Mouse (Mus musculus) G1E (cell line): ENCODE measurements around the gene Sumo1. TPM values are rescaled to one million over a fixed set of nuclear protein-coding genes. Genes with fewer than 3 reads are reported as not detected.

Source experiments
- ATAC-seq: 2 replicates; pipeline ENCODE4 v1.8.0; 2016; ENCODE audit warnings: mild to moderate bottlenecking; ENCODE audit not compliant: insufficient number of reproducible peaks, poor library complexity, low FRiP score, severe bottlenecking; ENCODE audit errors: extremely low read depth
- DNase-seq: peaks from one replicate; pipeline ENCODE4 v3.0.0; 2012; ENCODE audit warnings: low spot score
- H3K27me3 ChIP-seq: 2 replicates; pipeline ENCODE4 v1.6.1; 2012; ENCODE audit warnings: mild to moderate bottlenecking, low read length, inconsistent platforms; ENCODE audit not compliant: insufficient read depth
- H3K36me3 ChIP-seq: replicated peaks from 2 replicates; pipeline ENCODE3; 2012; ENCODE audit warnings: mild to moderate bottlenecking, inconsistent platforms
- H3K4me1 ChIP-seq: 2 replicates; pipeline ENCODE4 v1.6.1; 2012; ENCODE audit warnings: low read depth, low read length, inconsistent platforms, mixed read lengths; ENCODE audit not compliant: insufficient read depth
- H3K4me3 ChIP-seq: 2 replicates; pipeline ENCODE4 v1.5.1; 2012; ENCODE audit warnings: low read depth, mild to moderate bottlenecking, inconsistent platforms, low read length, moderate library complexity, mixed read lengths
- H3K9me3 ChIP-seq: replicated peaks from 2 replicates; pipeline ENCODE4 v1.6.1; 2012; ENCODE audit warnings: inconsistent platforms
- CTCF ChIP-seq: IDR thresholded peaks from 2 replicates; pipeline ENCODE4 v1.5.1; 2012; ENCODE audit warnings: low read depth, low read length, inconsistent platforms, mixed read lengths
- GATA1 ChIP-seq: IDR thresholded peaks from 2 replicates; pipeline ENCODE4 v1.6.1; 2012; ENCODE audit warnings: borderline replicate concordance, low read length, inconsistent platforms, mixed read lengths
- GATA2 ChIP-seq: IDR thresholded peaks from 2 replicates; pipeline ENCODE4 v1.6.1; 2012; ENCODE audit warnings: low read depth, low read length, inconsistent platforms, borderline replicate concordance
- POLR2AphosphoS5 ChIP-seq: IDR thresholded peaks from 2 replicates; pipeline ENCODE4 v1.6.1; 2012; ENCODE audit warnings: low read depth, low read length, inconsistent platforms; ENCODE audit not compliant: insufficient replicate concordance
- TAL1 ChIP-seq: conservative IDR thresholded peaks from 2 replicates; pipeline ENCODE4 v1.6.1; 2012; ENCODE audit warnings: low read depth, low read length, inconsistent platforms, mixed read lengths
- polyA plus RNA-seq: library from polyadenylated mRNA; stranded (reverse); fragments of >175 nt; gene quantifications from 2 replicates; pipeline ENCODE4 v1.2.3, GENCODE M21; 2012
- total RNA-seq, 2 experiments: library from RNA; stranded (forward) in 1 of 2; stranded (reverse) in 1 of 2; fragments of 200-1000 nt in 1 of 2; fragments of >200 nt in 1 of 2; fragmentation: Nextera tagmentation in 1 of 2; gene quantifications; 2 replicates each; pipeline ENCODE4 v1.2.3; 2014 to 2017

Gene Sumo1
- total and polyA plus RNA-seq, 3 experiments = 235 to 589 (median 329) TPM

GRCm38 (mm10) chr1:59567521-59567920, 103.1 kb downstream of the Sumo1 start:
- TF ChIP-seq GATA2 = no peak
- no peak for TF ChIP-seq CTCF
- TF ChIP-seq TAL1 = no peak
- TF ChIP-seq GATA1 = no peak
- TF ChIP-seq POLR2AphosphoS5 = no peak
- no peak for DNase-seq
- peaks cover 38% of the 10 kb centered on the region for H3K27me3 ChIP-seq
- H3K36me3 ChIP-seq = no peaks in the 10 kb centered on the region
- no peak overlapping the region for H3K4me3 ChIP-seq
- ATAC-seq = no peak
- H3K4me1 ChIP-seq = peaks cover 37% of the 10 kb centered on the region
- peaks cover 7% of the 10 kb centered on the region for H3K9me3 ChIP-seq

DNA sequence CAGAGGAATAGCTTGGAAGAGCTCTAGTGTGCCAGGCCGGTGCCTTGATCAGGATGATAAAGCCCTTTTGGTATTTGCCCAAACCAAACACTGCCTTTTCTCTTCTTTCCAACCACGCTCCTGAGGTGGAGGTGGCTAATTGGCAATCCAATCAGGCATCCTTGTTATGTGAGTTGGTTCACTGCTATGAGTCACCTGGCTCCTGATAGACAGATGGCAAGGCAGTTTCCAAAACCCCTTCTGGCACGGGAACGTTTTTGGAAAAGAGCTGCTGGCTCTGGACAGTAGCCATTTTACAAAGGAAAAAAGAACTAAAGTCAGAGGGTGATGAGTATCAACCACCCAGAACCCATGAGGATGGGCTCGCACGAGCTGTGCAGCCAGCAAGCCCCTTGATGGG, 103.7 kb downstream of the Sumo1 start:
- TF ChIP-seq POLR2AphosphoS5 (no peak), GATA1 (no peak), TAL1 (no peak), CTCF (no peak), GATA2 (no peak)

DNA sequence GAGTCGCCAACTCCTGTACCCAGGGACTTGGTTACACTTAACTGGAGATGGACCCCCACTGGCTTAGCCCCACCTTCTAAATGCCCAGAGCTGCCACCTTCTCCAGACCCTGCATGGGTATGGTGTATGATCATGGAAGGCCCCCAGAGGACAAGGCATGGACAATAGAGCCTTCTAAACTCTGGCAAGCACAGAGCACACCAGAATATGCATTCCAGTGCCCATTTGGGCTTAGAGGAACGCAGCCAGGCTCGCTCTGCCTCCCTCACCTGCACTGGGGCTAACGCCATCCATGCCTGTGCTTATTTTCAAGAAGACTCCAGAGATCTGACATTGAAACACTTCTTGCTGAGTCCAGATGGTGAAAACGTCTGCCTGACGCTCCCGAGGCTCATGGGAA, 104.4 kb downstream of the Sumo1 start:
- H3K9me3 ChIP-seq = peaks cover 7% of the 10 kb centered on the region
- H3K27me3 ChIP-seq = peaks cover 46% of the 10 kb centered on the region
- ATAC-seq (no peak), DNase-seq (no peak)
- TF ChIP-seq GATA2 (no peak), GATA1 (no peak), TAL1 (no peak), CTCF (no peak), POLR2AphosphoS5 (no peak)
- no peak overlapping the region for H3K4me3 ChIP-seq
- H3K36me3 ChIP-seq = no peaks in the 10 kb centered on the region
- H3K4me1 ChIP-seq = peaks cover 27% of the 10 kb centered on the region

More for the DNA sequence above, 103.7 kb downstream of the Sumo1 start:
- H3K27me3 ChIP-seq = peaks cover 44% of the 10 kb centered on the region
- H3K4me1 ChIP-seq = peaks cover 33% of the 10 kb centered on the region
- DNase-seq (no peak), ATAC-seq (no peak)
- no peak overlapping the region for H3K4me3 ChIP-seq
- H3K9me3 ChIP-seq = peaks cover 7% of the 10 kb centered on the region
- H3K36me3 ChIP-seq = no peaks in the 10 kb centered on the region

DNA sequence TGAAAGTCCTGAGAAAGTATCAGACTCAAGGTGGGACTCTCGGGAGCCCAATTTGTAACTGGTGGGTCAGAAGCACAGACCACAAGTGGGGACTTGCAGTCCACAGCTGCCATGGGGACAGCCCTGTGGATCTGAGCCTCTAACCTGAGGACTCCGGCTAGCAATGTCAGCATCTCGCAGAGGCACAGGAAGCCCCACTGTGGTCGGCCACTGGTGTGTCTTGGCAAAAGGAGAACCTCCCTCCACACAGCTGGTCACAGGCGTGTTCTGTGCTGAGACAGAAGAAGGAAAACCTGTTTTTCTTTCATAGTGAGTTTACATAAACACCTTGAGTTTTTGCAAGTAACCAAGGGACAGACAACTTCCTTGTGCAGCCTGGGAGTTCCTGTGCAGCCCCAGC, 104.8 kb downstream of the Sumo1 start:
- ATAC-seq (no peak), DNase-seq (no peak)
- TF ChIP-seq TAL1 (no peak), GATA2 (no peak), POLR2AphosphoS5 (no peak), GATA1 (no peak), CTCF (no peak)
- Histone ChIP-seq H3K4me1 (peaks cover 22% of the 10 kb centered on the region), H3K36me3 (no peaks in the 10 kb centered on the region), H3K4me3 (no peak overlapping the region), H3K27me3 (peaks cover 50% of the 10 kb centered on the region), H3K9me3 (peaks cover 7% of the 10 kb centered on the region)

GRCm38 (mm10) chr1:59563581-59563980, 107.1 kb downstream of the Sumo1 start:
- Histone ChIP-seq H3K9me3 (peaks cover 7% of the 10 kb centered on the region), H3K27me3 (peaks cover 48% of the 10 kb centered on the region), H3K4me3 (no peak overlapping the region), H3K36me3 (no peaks in the 10 kb centered on the region), H3K4me1 (peaks cover 11% of the 10 kb centered on the region)
- ATAC-seq (no peak), DNase-seq (no peak)
- no peak for TF ChIP-seq GATA2
- TF ChIP-seq TAL1 = no peak
- no peak for TF ChIP-seq POLR2AphosphoS5
- TF ChIP-seq GATA1 = no peak
- TF ChIP-seq CTCF = no peak

- DNase-seq = no peak
- ATAC-seq = no peak
- Histone ChIP-seq H3K9me3 (no peaks in the 10 kb centered on the region), H3K27me3 (peaks cover 35% of the 10 kb centered on the region), H3K4me1 (peaks cover 11% of the 10 kb centered on the region), H3K4me3 (no peak overlapping the region), H3K36me3 (no peaks in the 10 kb centered on the region)
- TF ChIP-seq CTCF (no peak), TAL1 (no peak), POLR2AphosphoS5 (no peak)
Measured at GRCm38 (mm10) chr1:59553708-59554107, 116.9 kb downstream of the Sumo1 start.

- Histone ChIP-seq H3K4me3 (no peak overlapping the region), H3K27me3 (peaks cover 45% of the 10 kb centered on the region), H3K9me3 (no peaks in the 10 kb centered on the region), H3K36me3 (no peaks in the 10 kb centered on the region), H3K4me1 (peaks cover 11% of the 10 kb centered on the region)
- TF ChIP-seq POLR2AphosphoS5 = no peak
- TF ChIP-seq GATA2 = no peak
- TF ChIP-seq CTCF = no peak
- no peak for TF ChIP-seq GATA1
- no peak for TF ChIP-seq TAL1
- DNase-seq (no peak), ATAC-seq (no peak)
Measured at GRCm38 (mm10) chr1:59550996-59551395, 119.6 kb downstream of the Sumo1 start.
